Mouse (Mus musculus) small intestine, adult 2 months (tissue): ENCODE data around the gene Hoxd11. TPM values are rescaled to one million over a fixed set of nuclear protein-coding genes. Genes with fewer than 3 reads are reported as not detected.

ENCODE experiments used
- H3K27ac ChIP-seq: fragments of 200-500 bp; 2 replicates; pipeline ENCODE4 v1.5.1; 2012; ENCODE audit warnings: low read depth, low read length, control low read depth, inconsistent platforms; ENCODE audit not compliant: insufficient read depth
- H3K27me3 ChIP-seq: fragments of 200-500 bp; 2 replicates; pipeline ENCODE4 v1.6.1; 2012; ENCODE audit warnings: mild to moderate bottlenecking, moderate library complexity, low read length, inconsistent platforms; ENCODE audit not compliant: control insufficient read depth, insufficient read depth
- H3K36me3 ChIP-seq: fragments of 200-500 bp; 2 replicates; pipeline ENCODE4 v1.6.1; 2012; ENCODE audit warnings: mild to moderate bottlenecking, low read length, control low read depth, inconsistent platforms; ENCODE audit not compliant: control insufficient read depth, insufficient read depth
- H3K4me1 ChIP-seq: fragments of 200-500 bp; 2 replicates; pipeline ENCODE4 v1.6.1; 2012; ENCODE audit warnings: low read length, inconsistent platforms, mixed read lengths; ENCODE audit not compliant: control insufficient read depth, insufficient read depth, insufficient read length
- H3K4me3 ChIP-seq: fragments of 200-500 bp; 2 replicates; pipeline ENCODE4 v1.5.1; 2012; ENCODE audit warnings: low read depth, mild to moderate bottlenecking, control low read depth, inconsistent platforms, low read length, moderate library complexity
- CTCF ChIP-seq: fragments of 200-500 bp; IDR thresholded peaks from 2 replicates; pipeline ENCODE4 v1.5.1; 2012; ENCODE audit warnings: low read depth, mild to moderate bottlenecking, control low read depth, inconsistent platforms, low read length, moderate library complexity, mixed read lengths; ENCODE audit not compliant: insufficient replicate concordance, insufficient read length; ENCODE audit errors: extremely low read depth
- POLR2A ChIP-seq: fragments of 200-500 bp; IDR thresholded peaks from 2 replicates; pipeline ENCODE4 v1.6.1; 2012; ENCODE audit warnings: low read depth, mild to moderate bottlenecking, control low read depth, inconsistent platforms, low read length, moderate library complexity
- WGBS: fragments of 180-500 bp; shearing (Covaris S2); methylation state at CpG from one replicate; pipeline ENCODE4 v1.1.7; 2018; 5-methylcytosine and 5-hydroxymethylcytosine counted together
- polyA plus RNA-seq: library from polyadenylated mRNA; depleted of rRNA; stranded (reverse); fragments of >200 nt; gene quantifications from 2 replicates; pipeline ENCODE4 v1.2.3, GENCODE M21; 2012

Gene Hoxd11
- polyA plus RNA-seq, 1 experiment = not detected

- H3K4me3 ChIP-seq = no peak overlapping the region
- TF ChIP-seq CTCF (no peak), POLR2A (no peak)
- H3K27ac ChIP-seq = no peak overlapping the region
- H3K4me1 ChIP-seq = peaks cover 10% of the 10 kb centered on the region
- H3K27me3 ChIP-seq = peaks cover 87% of the 10 kb centered on the region
- no peaks in the 10 kb centered on the region for H3K36me3 ChIP-seq
- WGBS = 18% methylated on average over 5 of the region's 5 CpGs
These were observed 7.5 kb upstream of the Hoxd11 start for GRCm38 (mm10) chr2:74671847-74672246.

- TF ChIP-seq CTCF = peak; percentile 67
- TF ChIP-seq POLR2A = no peak
- H3K27ac ChIP-seq = no peak overlapping the region
- H3K27me3 ChIP-seq = peaks cover 84% of the 10 kb centered on the region
- WGBS = 9% methylated on average over 40 of the region's 40 CpGs
- peak overlapping the region; percentile 54 for H3K4me3 ChIP-seq
- no peaks in the 10 kb centered on the region for H3K36me3 ChIP-seq
- peaks cover 10% of the 10 kb centered on the region for H3K4me1 ChIP-seq
These were observed 6.6 kb upstream of the Hoxd11 start for GRCm38 (mm10) chr2:74672481-74673362.

GRCm38 (mm10) chr2:74673835-74674425, 5.4 kb upstream of the Hoxd11 start:
- WGBS = 5% methylated on average over 24 of the region's 24 CpGs
- H3K27ac ChIP-seq = no peak overlapping the region
- peaks cover 83% of the 10 kb centered on the region for H3K27me3 ChIP-seq
- TF ChIP-seq CTCF (no peak), POLR2A (no peak)
- peaks cover 4% of the 10 kb centered on the region; the same call in 1 of the 2 replicates for H3K4me1 ChIP-seq
- no peak overlapping the region for H3K4me3 ChIP-seq
- no peaks in the 10 kb centered on the region for H3K36me3 ChIP-seq

- Histone ChIP-seq H3K27me3 (peaks cover 83% of the 10 kb centered on the region), H3K4me1 (peaks cover 6% of the 10 kb centered on the region; the same call in 1 of the 2 replicates), H3K4me3 (no peak within 1 kb of the TSS), H3K27ac (no peak within 1 kb of the TSS), H3K36me3 (no peaks in the 10 kb centered on the region)
- WGBS = 8% methylated on average over 47 of the region's 47 CpGs
- TF ChIP-seq CTCF (no peak), POLR2A (no peak)
These were observed 4.3 kb upstream of the Hoxd11 start, which contains the start of gene Hoxd12 for GRCm38 (mm10) chr2:74674881-74675665. Hoxd12 (plus strand) TSS chr2:74675013.

- peaks cover 86% of the 10 kb centered on the region for H3K27me3 ChIP-seq
- no peak overlapping the region for H3K4me3 ChIP-seq
- peaks cover 6% of the 10 kb centered on the region; the same call in 1 of the 2 replicates for H3K4me1 ChIP-seq
- TF ChIP-seq POLR2A (no peak), CTCF (no peak)
- H3K36me3 ChIP-seq = no peaks in the 10 kb centered on the region
- no peak overlapping the region for H3K27ac ChIP-seq
- 13% methylated on average over 24 of the region's 24 CpGs for WGBS
These were observed 3.6 kb upstream of the Hoxd11 start for GRCm38 (mm10) chr2:74675666-74676282.

GRCm38 (mm10) chr2:74676376-74677052, 2.8 kb upstream of the Hoxd11 start:
- TF ChIP-seq CTCF (no peak), POLR2A (no peak)
- peaks cover 6% of the 10 kb centered on the region; the same call in 1 of the 2 replicates for H3K4me1 ChIP-seq
- 9% methylated on average over 9 of the region's 9 CpGs for WGBS
- no peak overlapping the region for H3K27ac ChIP-seq
- H3K27me3 ChIP-seq = peaks cover 92% of the 10 kb centered on the region
- no peak overlapping the region for H3K4me3 ChIP-seq
- no peaks in the 10 kb centered on the region for H3K36me3 ChIP-seq
